Mouse (Mus musculus): ENCODE results near the gene Uqcc2. TPM values are rescaled to one million over a fixed set of nuclear protein-coding genes. Genes with fewer than 3 reads are reported as not detected.
A peak's percentile ranks its signal among the peaks of the same experiment; 100 is the strongest.

Uqcc2 gene
- 326 and 345 TPM in 2 replicates for polyA plus RNA-seq (2014; fragmentation: Nextera tagmentation; extraction: Ambion mirVana)

DNA sequence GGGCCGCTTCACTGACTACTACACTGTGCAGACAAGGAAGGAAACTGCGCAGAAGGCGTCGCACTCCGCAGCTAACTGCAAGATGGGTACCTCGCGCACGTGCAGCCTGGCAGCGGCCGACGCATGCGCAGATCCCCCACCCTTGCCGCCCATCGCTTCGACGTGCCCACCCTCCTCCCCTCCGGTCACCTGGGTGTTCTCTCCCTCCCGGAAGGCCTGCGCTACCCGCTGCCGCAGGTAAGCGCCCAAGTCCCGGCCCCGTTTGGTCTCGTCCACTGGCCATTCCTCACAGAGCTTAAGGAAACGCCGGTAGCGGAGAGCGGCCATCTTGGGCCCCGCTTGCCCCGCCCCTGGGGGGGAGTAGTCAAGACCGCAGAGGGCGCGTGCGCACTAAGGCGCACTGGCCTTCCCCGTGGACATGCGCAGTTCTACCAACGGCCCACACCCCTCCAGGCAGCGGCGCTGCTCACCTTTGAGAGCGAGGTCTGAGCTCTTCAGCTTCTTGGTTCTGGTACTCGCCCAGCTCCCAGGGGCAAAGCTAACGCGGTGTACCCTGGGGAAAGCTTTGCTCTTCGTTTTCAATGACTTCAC, at the start of gene Uqcc2:
TSS of gene Uqcc2 (minus strand) at position 366 of the 591 bp plus-strand sequence.
- Histone ChIP-seq H3K4me1 (replicated peaks; ENCODE audit: control insufficient read depth, insufficient read depth, low read length) (peaks cover 4% of the 10 kb centered on the region), H3K27ac (ENCODE audit: low read depth, low read length) (peak within 1 kb of the TSS; percentile 48; the same call in 1 of the 2 replicates), H3K4me3 (ENCODE audit: low read depth, low read length) (peak within 1 kb of the TSS; percentile 68), H3K36me3 (ENCODE audit: control insufficient read depth, insufficient read depth, low read length) (no peaks in the 10 kb centered on the region), H3K9ac (ENCODE audit: low read depth, low read length) (peak within 1 kb of the TSS; percentile 82), H3K9me3 (ENCODE audit: control insufficient read depth, low read length) (no peaks in the 10 kb centered on the region), H3K4me2 (replicated peaks; ENCODE audit: low read depth, low read length) (peak within 1 kb of the TSS; percentile 44), H3K27me3 (ENCODE audit: control insufficient read depth, insufficient read depth, low read length) (no peaks in the 10 kb centered on the region)
- ATAC-seq (ENCODE audit: low FRiP score) (peak; percentile 93), DNase-seq (ENCODE audit: low spot score) (peak; percentile 100)
- under 1% methylated on average over 46 of the region's 46 CpGs for WGBS

DNA sequence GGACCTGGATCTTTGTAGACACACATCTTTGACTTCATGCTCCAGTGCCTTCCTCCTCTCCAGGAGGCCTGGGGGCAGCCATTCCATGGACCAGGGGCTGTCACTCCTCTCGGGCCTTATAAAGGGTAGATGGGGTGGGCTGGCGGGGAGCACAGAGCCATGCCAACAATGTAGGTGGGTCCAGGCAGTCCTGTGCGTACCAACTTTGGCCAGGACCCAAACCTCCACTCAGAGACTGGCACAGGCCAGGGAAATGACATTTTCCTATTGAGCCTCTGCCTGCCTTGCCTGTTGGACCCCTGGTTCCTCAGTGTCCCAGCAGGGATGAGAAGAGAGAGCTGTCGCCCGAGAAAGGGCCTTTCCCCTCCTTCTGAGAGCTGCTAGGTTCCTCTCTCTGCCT, 48.7 kb upstream of the Uqcc2 start:
- no peaks in the 10 kb centered on the region for H3K4me1 ChIP-seq (replicated peaks; ENCODE audit: control insufficient read depth, insufficient read depth, low read length)
- no peak overlapping the region for H3K4me2 ChIP-seq (replicated peaks; ENCODE audit: low read depth, low read length)
- H3K9ac ChIP-seq (ENCODE audit: low read depth, low read length), result no peak overlapping the region
- H3K36me3 ChIP-seq (ENCODE audit: control insufficient read depth, insufficient read depth, low read length), result no peaks in the 10 kb centered on the region
- ATAC-seq (ENCODE audit: low FRiP score), result no peak
- H3K27me3 ChIP-seq (ENCODE audit: control insufficient read depth, insufficient read depth, low read length), result no peaks in the 10 kb centered on the region
- WGBS, result 67% methylated on average over 5 of the region's 5 CpGs
- H3K4me3 ChIP-seq (ENCODE audit: low read depth, low read length), result no peak overlapping the region
- no peak overlapping the region for H3K27ac ChIP-seq (ENCODE audit: low read depth, low read length)
- H3K9me3 ChIP-seq (ENCODE audit: control insufficient read depth, low read length), result no peaks in the 10 kb centered on the region
- no peak for DNase-seq (ENCODE audit: low spot score)

DNA sequence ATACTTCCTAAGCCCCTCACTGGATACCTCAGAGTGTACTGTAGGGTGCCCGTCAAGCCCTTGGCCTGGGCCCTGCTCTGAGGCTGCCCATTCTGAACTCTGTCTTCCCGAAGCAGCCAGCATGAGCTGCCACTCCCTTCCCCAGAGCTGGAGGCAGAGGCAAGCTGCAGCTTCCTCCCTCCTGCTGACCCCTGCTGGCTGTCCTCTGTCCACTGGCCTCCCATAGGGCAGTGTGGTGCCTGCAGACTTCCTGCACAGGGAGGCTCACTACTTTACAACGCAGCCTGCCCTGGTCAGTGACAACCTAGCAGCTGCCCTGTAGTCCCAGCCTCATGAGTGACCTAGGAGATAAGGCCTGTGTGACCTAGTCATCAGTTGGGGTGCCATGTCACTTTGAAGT, 48.0 kb upstream of the Uqcc2 start:
- no peak overlapping the region for H3K4me3 ChIP-seq (ENCODE audit: low read depth, low read length)
- ATAC-seq (ENCODE audit: low FRiP score) (no peak), DNase-seq (ENCODE audit: low spot score) (no peak)
- H3K9ac ChIP-seq (ENCODE audit: low read depth, low read length), result no peak overlapping the region
- H3K36me3 ChIP-seq (ENCODE audit: control insufficient read depth, insufficient read depth, low read length), result no peaks in the 10 kb centered on the region
- no peaks in the 10 kb centered on the region for H3K4me1 ChIP-seq (replicated peaks; ENCODE audit: control insufficient read depth, insufficient read depth, low read length)
- WGBS, result 38% methylated on average over 3 of the region's 3 CpGs
- no peaks in the 10 kb centered on the region for H3K27me3 ChIP-seq (ENCODE audit: control insufficient read depth, insufficient read depth, low read length)
- H3K4me2 ChIP-seq (replicated peaks; ENCODE audit: low read depth, low read length), result no peak overlapping the region
- no peaks in the 10 kb centered on the region for H3K9me3 ChIP-seq (ENCODE audit: control insufficient read depth, low read length)
- no peak overlapping the region for H3K27ac ChIP-seq (ENCODE audit: low read depth, low read length)

DNA sequence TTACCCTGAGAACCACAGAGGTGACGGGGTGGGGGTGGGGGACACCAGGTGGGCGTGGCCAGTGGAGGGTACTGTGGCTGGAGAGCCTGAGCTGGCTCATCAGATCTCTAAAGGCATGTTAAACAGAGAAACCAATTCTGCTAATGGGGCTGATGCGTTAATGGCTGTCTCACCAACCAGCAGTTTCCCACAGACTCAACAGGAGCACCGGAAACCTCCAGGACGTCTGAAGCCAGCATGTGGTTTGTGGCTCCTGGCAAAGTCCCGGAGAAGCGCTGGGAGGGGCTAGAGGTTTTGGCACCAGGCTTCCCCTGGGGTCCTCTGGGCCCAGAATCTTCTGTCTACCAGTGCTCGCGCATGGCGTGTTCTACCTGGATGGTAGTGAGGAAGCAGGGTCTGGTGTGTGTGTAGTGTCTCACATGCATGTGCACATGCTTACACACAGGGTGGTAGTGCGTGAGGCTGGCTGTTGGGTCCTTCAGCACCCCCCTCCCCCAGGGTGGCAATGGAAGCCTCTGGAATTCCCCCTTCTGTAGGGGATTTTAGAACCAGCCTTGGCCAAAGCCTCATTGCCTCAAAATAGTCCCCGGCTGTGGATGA, 46.1 kb upstream of the Uqcc2 start:
- Histone ChIP-seq H3K27ac (ENCODE audit: low read depth, low read length) (no peak overlapping the region), H3K4me2 (replicated peaks; ENCODE audit: low read depth, low read length) (no peak overlapping the region), H3K36me3 (ENCODE audit: control insufficient read depth, insufficient read depth, low read length) (no peaks in the 10 kb centered on the region), H3K4me1 (replicated peaks; ENCODE audit: control insufficient read depth, insufficient read depth, low read length) (peaks cover 5% of the 10 kb centered on the region; the same call in 1 of the 2 replicates), H3K4me3 (ENCODE audit: low read depth, low read length) (no peak overlapping the region), H3K9ac (ENCODE audit: low read depth, low read length) (no peak overlapping the region), H3K9me3 (ENCODE audit: control insufficient read depth, low read length) (no peaks in the 10 kb centered on the region), H3K27me3 (ENCODE audit: control insufficient read depth, insufficient read depth, low read length) (no peaks in the 10 kb centered on the region)
- DNase-seq (ENCODE audit: low spot score) (no peak), ATAC-seq (ENCODE audit: low FRiP score) (no peak)
- 68% methylated on average over 12 of the region's 12 CpGs for WGBS

DNA sequence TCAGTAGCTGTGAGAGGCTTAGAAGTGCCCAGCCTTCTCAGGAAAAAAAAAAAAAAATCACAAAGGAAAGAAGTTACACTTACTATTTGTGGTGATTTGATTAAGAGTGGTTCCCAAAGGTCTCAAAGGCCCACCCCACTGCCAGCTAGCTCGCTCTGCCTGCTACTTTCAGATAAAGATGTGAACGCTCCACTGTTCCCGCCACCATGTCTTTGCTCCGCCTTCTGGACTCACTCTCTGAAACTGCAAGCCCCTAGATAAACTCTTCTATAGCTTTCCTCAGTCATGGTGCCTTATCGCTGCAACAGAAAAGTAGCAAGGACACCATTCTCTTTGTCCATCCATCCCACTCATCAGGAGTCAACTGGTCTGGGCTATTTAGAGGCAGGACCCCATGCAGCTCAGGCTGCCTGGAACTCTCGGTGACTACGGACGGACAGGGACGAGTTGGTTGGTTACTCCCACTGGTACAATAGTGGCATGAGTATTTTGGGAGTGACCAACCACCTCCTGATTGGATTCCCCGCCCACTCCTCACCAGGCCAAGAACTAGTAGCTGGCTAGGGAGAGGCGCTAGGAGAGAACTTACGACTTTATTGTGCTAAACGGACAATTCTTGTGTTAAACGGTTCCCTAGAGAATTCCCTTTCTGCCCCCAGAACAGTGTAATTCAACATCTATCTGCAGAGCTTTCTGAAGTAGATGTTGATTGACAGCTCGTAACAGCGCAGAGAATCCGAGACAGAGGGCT, 44.9 kb upstream of the Uqcc2 start:
- Histone ChIP-seq H3K4me1 (replicated peaks; ENCODE audit: control insufficient read depth, insufficient read depth, low read length) (peaks cover 5% of the 10 kb centered on the region; the same call in 1 of the 2 replicates), H3K36me3 (ENCODE audit: control insufficient read depth, insufficient read depth, low read length) (no peaks in the 10 kb centered on the region), H3K27ac (ENCODE audit: low read depth, low read length) (no peak overlapping the region), H3K9ac (ENCODE audit: low read depth, low read length) (no peak overlapping the region), H3K9me3 (ENCODE audit: control insufficient read depth, low read length) (no peaks in the 10 kb centered on the region), H3K4me3 (ENCODE audit: low read depth, low read length) (no peak overlapping the region), H3K27me3 (ENCODE audit: control insufficient read depth, insufficient read depth, low read length) (no peaks in the 10 kb centered on the region), H3K4me2 (replicated peaks; ENCODE audit: low read depth, low read length) (no peak overlapping the region)
- ATAC-seq (ENCODE audit: low FRiP score) (no peak), DNase-seq (ENCODE audit: low spot score) (no peak)
- 84% methylated on average over 17 of the region's 17 CpGs for WGBS

DNA sequence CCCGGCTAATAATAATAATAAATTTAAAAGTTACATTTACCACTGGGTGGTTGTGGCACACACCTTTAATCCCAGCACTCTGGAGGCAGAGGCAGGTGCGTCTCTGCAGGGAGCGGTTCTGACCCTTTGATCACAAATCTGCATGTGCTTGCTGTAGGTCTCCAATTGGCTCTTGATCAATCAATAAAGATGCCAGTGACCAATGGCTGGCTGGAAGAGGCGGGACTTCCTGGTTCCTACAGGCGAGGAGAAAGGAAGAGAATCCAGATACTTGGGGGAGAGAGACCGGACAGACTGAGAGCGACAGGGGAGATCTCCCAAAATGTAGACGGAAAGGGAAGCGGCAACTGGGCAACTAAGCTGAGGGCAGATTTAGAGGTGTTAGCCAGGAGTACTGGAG, 44.3 kb upstream of the Uqcc2 start:
- no peak for ATAC-seq (ENCODE audit: low FRiP score)
- Histone ChIP-seq H3K27ac (ENCODE audit: low read depth, low read length) (no peak overlapping the region), H3K9ac (ENCODE audit: low read depth, low read length) (no peak overlapping the region), H3K27me3 (ENCODE audit: control insufficient read depth, insufficient read depth, low read length) (no peaks in the 10 kb centered on the region), H3K4me2 (replicated peaks; ENCODE audit: low read depth, low read length) (no peak overlapping the region), H3K4me1 (replicated peaks; ENCODE audit: control insufficient read depth, insufficient read depth, low read length) (peaks cover 5% of the 10 kb centered on the region; the same call in 1 of the 2 replicates), H3K9me3 (ENCODE audit: control insufficient read depth, low read length) (no peaks in the 10 kb centered on the region), H3K36me3 (ENCODE audit: control insufficient read depth, insufficient read depth, low read length) (no peaks in the 10 kb centered on the region), H3K4me3 (ENCODE audit: low read depth, low read length) (no peak overlapping the region)
- 93% methylated on average over 9 of the region's 9 CpGs for WGBS
- no peak for DNase-seq (ENCODE audit: low spot score)

DNA sequence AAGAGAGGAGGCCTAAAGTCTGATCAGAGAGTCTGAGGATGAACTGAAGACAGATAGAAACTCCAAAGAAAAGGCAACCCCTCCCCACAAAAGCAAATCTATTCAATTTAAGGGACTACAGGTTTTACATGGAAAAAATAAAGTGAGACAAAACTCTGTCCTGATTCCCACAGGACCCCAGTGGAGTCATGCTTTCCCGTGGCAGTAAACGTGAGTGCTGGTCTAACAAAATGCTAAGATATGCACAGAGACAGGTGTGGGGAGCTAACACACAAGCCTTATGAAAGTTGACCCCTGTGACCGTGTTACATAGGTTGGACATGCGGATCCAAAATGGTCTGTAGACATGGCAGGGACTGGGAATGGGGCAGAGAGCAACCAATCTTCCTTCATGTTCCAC, 43.0 kb upstream of the Uqcc2 start:
- 87% methylated on average over 4 of the region's 4 CpGs for WGBS
- no peaks in the 10 kb centered on the region for H3K27me3 ChIP-seq (ENCODE audit: control insufficient read depth, insufficient read depth, low read length)
- peak overlapping the region; percentile 51; the same call in 1 of the 2 replicates for H3K27ac ChIP-seq (ENCODE audit: low read depth, low read length)
- no peak for ATAC-seq (ENCODE audit: low FRiP score)
- DNase-seq (ENCODE audit: low spot score), result no peak
- no peak overlapping the region for H3K4me2 ChIP-seq (replicated peaks; ENCODE audit: low read depth, low read length)
- no peaks in the 10 kb centered on the region for H3K36me3 ChIP-seq (ENCODE audit: control insufficient read depth, insufficient read depth, low read length)
- H3K9me3 ChIP-seq (ENCODE audit: control insufficient read depth, low read length), result no peaks in the 10 kb centered on the region
- H3K9ac ChIP-seq (ENCODE audit: low read depth, low read length), result no peak overlapping the region
- peaks cover 5% of the 10 kb centered on the region; the same call in 1 of the 2 replicates for H3K4me1 ChIP-seq (replicated peaks; ENCODE audit: control insufficient read depth, insufficient read depth, low read length)
- H3K4me3 ChIP-seq (ENCODE audit: low read depth, low read length), result no peak overlapping the region

DNA sequence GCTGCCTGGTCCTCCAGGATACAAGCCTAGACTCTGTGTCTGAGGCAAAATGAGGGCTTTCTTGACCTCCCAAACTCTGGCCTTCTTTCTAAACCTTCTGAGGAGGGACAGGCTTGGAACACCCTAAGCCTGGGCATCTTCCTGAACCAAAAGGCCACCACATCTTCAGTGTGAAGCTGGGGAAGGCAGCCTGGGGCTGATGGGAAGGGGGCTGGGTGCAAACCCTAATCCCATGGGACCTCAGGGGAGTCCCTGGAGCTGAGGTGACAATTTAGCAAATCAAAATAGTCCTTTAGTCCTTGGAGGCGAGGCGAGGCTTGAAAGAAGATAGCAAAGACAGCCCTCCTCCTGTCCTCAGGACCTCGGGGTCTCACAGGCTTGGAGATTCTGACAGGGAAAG, 42.6 kb upstream of the Uqcc2 start:
- no peak for ATAC-seq (ENCODE audit: low FRiP score)
- Histone ChIP-seq H3K9ac (ENCODE audit: low read depth, low read length) (no peak overlapping the region), H3K9me3 (ENCODE audit: control insufficient read depth, low read length) (no peaks in the 10 kb centered on the region), H3K4me3 (ENCODE audit: low read depth, low read length) (no peak overlapping the region), H3K27me3 (ENCODE audit: control insufficient read depth, insufficient read depth, low read length) (no peaks in the 10 kb centered on the region), H3K36me3 (ENCODE audit: control insufficient read depth, insufficient read depth, low read length) (no peaks in the 10 kb centered on the region), H3K4me1 (replicated peaks; ENCODE audit: control insufficient read depth, insufficient read depth, low read length) (peaks cover 5% of the 10 kb centered on the region; the same call in 1 of the 2 replicates), H3K27ac (ENCODE audit: low read depth, low read length) (peak overlapping the region; percentile 51), H3K4me2 (replicated peaks; ENCODE audit: low read depth, low read length) (no peak overlapping the region)
- DNase-seq (ENCODE audit: low spot score), result no peak
- WGBS, result 73% methylated on average over 3 of the region's 3 CpGs

Data from hindbrain, embryonic 11.5 days (tissue).